Mouse (Mus musculus) E14TG2a.4 (cell line): ENCODE results near the gene Runx3.

ENCODE experiments used
- CTCF ChIP-seq: conservative IDR thresholded peaks from 2 replicates; pipeline ENCODE4 v1.5.1; 2014; ENCODE audit warnings: low read length
- NANOG ChIP-seq: IDR thresholded peaks from 2 replicates; pipeline ENCODE4 v1.6.1; 2014; ENCODE audit warnings: borderline replicate concordance, low read length, mixed read lengths
- POU5F1 ChIP-seq: IDR thresholded peaks from 2 replicates; pipeline ENCODE4 v1.6.1; 2014; ENCODE audit warnings: low read length, borderline replicate concordance

DNA sequence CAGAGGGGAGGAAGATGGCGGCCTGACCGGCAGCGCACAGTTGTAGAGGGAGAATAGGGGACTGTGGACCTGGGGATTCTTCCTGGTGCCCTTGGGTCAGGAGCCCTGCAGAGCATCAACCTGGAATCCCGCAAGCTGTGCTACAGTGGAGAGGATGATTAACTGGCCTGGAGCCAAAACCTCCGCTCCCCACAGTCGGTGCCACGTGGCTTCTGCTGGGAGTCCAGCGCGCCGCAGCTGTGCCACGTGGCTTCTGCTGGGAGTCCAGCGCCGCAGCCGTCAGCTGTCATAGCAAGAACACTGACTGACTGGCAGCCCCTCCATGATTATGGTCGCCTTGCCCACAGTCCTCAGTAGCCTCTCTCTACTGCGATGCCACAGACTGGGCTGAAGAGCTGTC lies 81.3 kb downstream of the Runx3 start:
- TF ChIP-seq CTCF = no peak
- no peak for TF ChIP-seq NANOG
- no peak for TF ChIP-seq POU5F1
